Mouse (Mus musculus) lung, adult 2 months (tissue): Measurements from ENCODE around the gene Id2.

ENCODE experiments used
- CTCF ChIP-seq: fragments of 200-500 bp; IDR thresholded peaks from 2 replicates; pipeline ENCODE4 v1.5.1; 2011; ENCODE audit warnings: mild to moderate bottlenecking, low read length, control low read depth; ENCODE audit not compliant: insufficient read depth
- POLR2A ChIP-seq: fragments of 200-500 bp; IDR thresholded peaks from 2 replicates; pipeline ENCODE4 v1.6.1; 2011; ENCODE audit warnings: low read depth, mild to moderate bottlenecking, control low read depth, low read length, borderline replicate concordance; ENCODE audit errors: extremely low read depth

GRCm38 (mm10) chr12:25086966-25087365 lies 10.0 kb downstream of the Id2 start:
- no peak for TF ChIP-seq CTCF
- no peak for TF ChIP-seq POLR2A
